Mouse (Mus musculus): ENCODE measurements around the gene Elof1.
"Not testable (repeated sequence)": the region's sequence is repeated elsewhere in the genome, so short reads cannot be mapped to it uniquely, and the experiment has no call there.

DNA sequence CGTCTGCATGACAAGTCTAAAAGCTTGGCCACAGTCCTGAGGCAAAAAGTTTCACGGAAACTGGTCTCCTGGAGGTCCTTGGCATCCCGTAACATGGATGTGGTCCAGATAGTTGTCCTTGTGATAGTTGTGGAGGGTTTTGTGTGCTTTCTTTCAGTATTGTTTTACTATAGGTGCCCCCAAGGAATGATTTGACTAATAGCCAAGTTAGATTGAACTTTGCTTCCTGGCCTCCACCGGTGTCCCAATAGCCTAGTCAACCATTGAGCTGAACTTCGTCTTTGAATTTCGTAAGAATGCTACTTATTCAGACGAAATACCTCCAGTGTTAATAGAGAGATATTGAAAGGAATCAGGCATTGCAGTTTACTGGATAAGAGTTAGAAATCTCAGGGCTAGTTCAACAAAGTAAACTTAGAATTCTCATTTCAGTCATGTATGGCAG is 33.3 kb upstream of the Elof1 start:
- TF ChIP-seq POLR2A (IDR thresholded peaks at IDR 0.05; ENCODE audit: insufficient read depth, low read depth, low read length); CTCF (IDR thresholded peaks at IDR 0.05); EP300 (IDR thresholded peaks at IDR 0.05; ENCODE audit: insufficient read depth, low read depth, low read length): not testable (repeated sequence)
